Mouse (Mus musculus): ENCODE results near the gene Epb41.

Gene Epb41

GRCm38 (mm10) chr4:131898503-131899179 lies 176.5 kb downstream of the Epb41 start:
- no peak for DNase-seq (ENCODE audit: inconsistent age in 2 of 2, low spot score in 1 of 2)

GRCm38 (mm10) chr4:131897787-131898186 lies 177.3 kb downstream of the Epb41 start:
- no peak for DNase-seq (ENCODE audit: inconsistent age in 2 of 2, low spot score in 1 of 2)

GRCm38 (mm10) chr4:131897109-131897508 lies 178.0 kb downstream of the Epb41 start:
- DNase-seq (ENCODE audit: inconsistent age in 2 of 2, low spot score in 1 of 2) = no peak

- DNase-seq (ENCODE audit: inconsistent age in 2 of 2, low spot score in 1 of 2) = no peak
These were observed 184.4 kb downstream of the Epb41 start for GRCm38 (mm10) chr4:131890692-131891091.

- DNase-seq (ENCODE audit: inconsistent age in 2 of 2, low spot score in 1 of 2) = no peak
These were observed 186.6 kb downstream of the Epb41 start for GRCm38 (mm10) chr4:131888564-131888963.

- peak; percentile 34 to 78 for DNase-seq (ENCODE audit: inconsistent age in 2 of 2, low spot score in 1 of 2)
These were observed 189.7 kb downstream of the Epb41 start for GRCm38 (mm10) chr4:131885376-131885775.

GRCm38 (mm10) chr4:131883571-131883970 lies 191.6 kb downstream of the Epb41 start:
- peak in 1 of 2 experiments; percentile 70 for DNase-seq (ENCODE audit: inconsistent age in 2 of 2, low spot score in 1 of 2)

- no peak for DNase-seq (ENCODE audit: inconsistent age in 2 of 2, low spot score in 1 of 2)
These were observed 193.8 kb downstream of the Epb41 start for GRCm38 (mm10) chr4:131881306-131881705.

GRCm38 (mm10) chr4:131879692-131880091 lies 195.4 kb downstream of the Epb41 start:
- no peak for DNase-seq (ENCODE audit: inconsistent age in 2 of 2, low spot score in 1 of 2)

GRCm38 (mm10) chr4:131876836-131877235 lies 198.3 kb downstream of the Epb41 start:
- peak in 1 of 2 experiments; percentile 27 for DNase-seq (ENCODE audit: inconsistent age in 2 of 2, low spot score in 1 of 2)

GRCm38 (mm10) chr4:131875242-131875641 lies 199.9 kb downstream of the Epb41 start:
- peak in 1 of 2 experiments; percentile 29 for DNase-seq (ENCODE audit: inconsistent age in 2 of 2, low spot score in 1 of 2)

- no peak for DNase-seq (ENCODE audit: inconsistent age in 2 of 2, low spot score in 1 of 2)
These were observed 200.6 kb downstream of the Epb41 start for GRCm38 (mm10) chr4:131874567-131874966.

- DNase-seq (ENCODE audit: inconsistent age in 2 of 2, low spot score in 1 of 2) = no peak
These were observed 201.0 kb downstream of the Epb41 start for GRCm38 (mm10) chr4:131874169-131874536.
